ENCODE assay signal across 20 mouse cellular contexts in genomic region chr3:75633221-75633620, GRCm38 (mm10).
DNase-seq lines count a peak whose midpoint lies in the region; ATAC-seq and TF ChIP-seq lines count a peak whose summit lies in the region.
"Had no signal": no experiment of that assay in that cellular context is flagged by ENCODE, and none has a peak within 500 bp of the region (broad histone marks: within the 10 kb centered on the region; RNA-seq: fewer than 3 reads in every experiment).

No protein-coding gene starts in this region.

- H3K9ac ChIP-seq in neural tube, embryonic 12.5 days: no peak overlapping the region
- no peak overlapping the region for H3K9ac ChIP-seq in limb, embryonic 14.5 days (ENCODE audit: low read depth, low read length, severe bottlenecking)
- H3K9ac ChIP-seq in neural tube, embryonic 15.5 days (replicated peaks): no peak overlapping the region
- no peak overlapping the region for H3K9ac ChIP-seq in forebrain, embryonic 15.5 days (replicated peaks)
- H3K9ac ChIP-seq: forebrain, embryonic 12.5 days; heart, embryonic 13.5 days; stomach, embryonic 15.5 days had no signal

- no peak for TF ChIP-seq POLR2A in limb, embryonic 14.5 days (IDR thresholded peaks at IDR 0.05; ENCODE audit: borderline replicate concordance, extremely low read depth, insufficient read depth, insufficient read length)

- ATAC-seq in neural tube, embryonic 12.5 days (ENCODE audit: low FRiP score, low read depth): peak; percentile 48
- no peak for ATAC-seq in limb, embryonic 14.5 days (ENCODE audit: low FRiP score, low read depth)
- peak; percentile 26; the same call in 1 of the 2 replicates for ATAC-seq in neural tube, embryonic 15.5 days (ENCODE audit: low FRiP score)
- no peak for ATAC-seq in forebrain, embryonic 15.5 days (replicated peaks)
- ATAC-seq: CD4-positive, CD25-positive, alpha-beta regulatory T cell, adult 4 months; intestine, postnatal 0 days had no signal

- WGBS in neural tube, embryonic 12.5 days: 82% methylated on average over 1 of the region's 1 CpGs
- 77% methylated on average over 1 of the region's 1 CpGs for WGBS in limb, embryonic 14.5 days
- WGBS in neural tube, embryonic 15.5 days: 89% methylated on average over 1 of the region's 1 CpGs
- 87% methylated on average over 1 of the region's 1 CpGs for WGBS in forebrain, embryonic 15.5 days

- no peak overlapping the region for H3K27ac ChIP-seq in neural tube, embryonic 12.5 days
- H3K27ac ChIP-seq in limb, embryonic 14.5 days (replicated peaks; ENCODE audit: low read depth, low read length): no peak overlapping the region
- H3K27ac ChIP-seq in neural tube, embryonic 15.5 days (replicated peaks): no peak overlapping the region
- no peak overlapping the region for H3K27ac ChIP-seq in forebrain, embryonic 15.5 days (replicated peaks)
- H3K27ac ChIP-seq: forebrain, embryonic 12.5 days; heart, embryonic 13.5 days; kidney, postnatal 0 days; stomach, embryonic 15.5 days had no signal

- H3K4me1 ChIP-seq in neural tube, embryonic 12.5 days: 0 out of 2 replicates have a peak, but pooled peaks cover 6% of the 10 kb centered on the region
- H3K4me1 ChIP-seq in limb, embryonic 14.5 days (ENCODE audit: control insufficient read depth, insufficient read depth, low read length): peaks cover 10% of the 10 kb centered on the region; the same call in 1 of the 2 replicates
- H3K4me1 ChIP-seq in neural tube, embryonic 15.5 days: peaks cover 4% of the 10 kb centered on the region; the same call in 1 of the 2 replicates
- no peaks in the 10 kb centered on the region for H3K4me1 ChIP-seq in forebrain, embryonic 15.5 days
- H3K4me1 ChIP-seq: forebrain, embryonic 12.5 days; heart, embryonic 13.5 days; stomach, embryonic 15.5 days had no signal

- H3K9me3 ChIP-seq in neural tube, embryonic 12.5 days: no peaks in the 10 kb centered on the region
- no peaks in the 10 kb centered on the region for H3K9me3 ChIP-seq in limb, embryonic 14.5 days (ENCODE audit: control insufficient read depth, low read length)
- no peaks in the 10 kb centered on the region for H3K9me3 ChIP-seq in neural tube, embryonic 15.5 days (replicated peaks)
- no peaks in the 10 kb centered on the region for H3K9me3 ChIP-seq in forebrain, embryonic 15.5 days
- H3K9me3 ChIP-seq: forebrain, embryonic 12.5 days; G1E; heart, embryonic 13.5 days; stomach, embryonic 15.5 days had no signal

- H3K27me3 ChIP-seq in neural tube, embryonic 12.5 days (replicated peaks): no peaks in the 10 kb centered on the region
- H3K27me3 ChIP-seq in limb, embryonic 14.5 days (ENCODE audit: control insufficient read depth, insufficient read depth, low read length): no peaks in the 10 kb centered on the region
- H3K27me3 ChIP-seq in neural tube, embryonic 15.5 days (replicated peaks): no peaks in the 10 kb centered on the region
- no peaks in the 10 kb centered on the region for H3K27me3 ChIP-seq in forebrain, embryonic 15.5 days
- H3K27me3 ChIP-seq: forebrain, embryonic 12.5 days; heart, embryonic 13.5 days; stomach, embryonic 15.5 days had no signal

- no peak overlapping the region for H3K4me3 ChIP-seq in neural tube, embryonic 12.5 days
- no peak overlapping the region for H3K4me3 ChIP-seq in limb, embryonic 14.5 days (replicated peaks; ENCODE audit: low read length)
- H3K4me3 ChIP-seq in neural tube, embryonic 15.5 days (replicated peaks): no peak overlapping the region
- H3K4me3 ChIP-seq in forebrain, embryonic 15.5 days: no peak overlapping the region
- H3K4me3 ChIP-seq: forebrain, embryonic 12.5 days; heart, embryonic 13.5 days; stomach, embryonic 15.5 days had no signal

- H3K4me2 ChIP-seq in neural tube, embryonic 12.5 days (replicated peaks): no peak overlapping the region
- no peak overlapping the region for H3K4me2 ChIP-seq in limb, embryonic 14.5 days (replicated peaks; ENCODE audit: low read depth, low read length, severe bottlenecking)
- H3K4me2 ChIP-seq in neural tube, embryonic 15.5 days: no peak overlapping the region
- H3K4me2 ChIP-seq in forebrain, embryonic 15.5 days (replicated peaks): no peak overlapping the region
- H3K4me2 ChIP-seq: forebrain, embryonic 12.5 days; heart, embryonic 13.5 days; stomach, embryonic 15.5 days had no signal

- DNase-seq in embryo, embryonic 10 days (ENCODE audit: low spot score): peak; percentile 35
- DNase-seq in embryo, embryonic 9.5 days (ENCODE audit: extremely low spot score): no peak
- no peak for DNase-seq in neural tube, embryonic 10.5 days (ENCODE audit: extremely low spot score, low spot score)
- peak; percentile 23 for DNase-seq in limb, embryonic 14.5 days (ENCODE audit: low spot score)
- no peak for DNase-seq in heart, adult 9 months (ENCODE audit: low spot score in 2 of 2)
- DNase-seq: gastrocnemius, postnatal 36 days; heart, postnatal 4 days; liver; lung, adult 18-20 months; thymus, adult 2 months had no signal

- H3K36me3 ChIP-seq in neural tube, embryonic 12.5 days: no peaks in the 10 kb centered on the region
- no peaks in the 10 kb centered on the region for H3K36me3 ChIP-seq in limb, embryonic 14.5 days (ENCODE audit: control insufficient read depth, insufficient read depth, low read length)
- no peaks in the 10 kb centered on the region for H3K36me3 ChIP-seq in neural tube, embryonic 15.5 days
- H3K36me3 ChIP-seq in forebrain, embryonic 15.5 days: no peaks in the 10 kb centered on the region; the same call in none of the 2 replicates
- H3K36me3 ChIP-seq: forebrain, embryonic 12.5 days; G1E; heart, embryonic 13.5 days; stomach, embryonic 15.5 days had no signal

Comparison
In these comparisons a context has a peak if more than half of its experiments do, and no peak if none do; other contexts are left out.
1. DNase-seq: peak in embryo, embryonic 10 days (single experiment) and limb, embryonic 14.5 days (single experiment); none in embryo, embryonic 9.5 days (single experiment), neural tube, embryonic 10.5 days (single experiment) and heart, adult 9 months (0 of 2).
2. ATAC-seq: peak in neural tube, embryonic 12.5 days (single experiment) and neural tube, embryonic 15.5 days (single experiment); none in limb, embryonic 14.5 days (single experiment) and forebrain, embryonic 15.5 days (single experiment).